Mouse (Mus musculus) adrenal gland, adult 8-10 months (tissue): Measurements from ENCODE around the gene Pou3f3. TPM values are rescaled to one million over a fixed set of nuclear protein-coding genes. Genes with fewer than 3 reads are reported as not detected.

Experiments used
- DNase-seq: peaks from one replicate; pipeline ENCODE4 v3.0.0; 2022
- total RNA-seq, 4 experiments: library from RNA; stranded (reverse); gene quantifications; 2 replicates each; pipeline ENCODE4 v1.2.4; 2022

Gene Pou3f3
- total RNA-seq, 4 experiments from 2014 or later = 0.03 to 0.11 (median 0.08) TPM

GRCm38 (mm10) chr1:42694665-42695577 is 647 bp upstream of the Pou3f3 start:
- no peak for DNase-seq

- no peak for DNase-seq
Observed at GRCm38 (mm10) chr1:42696371-42697031, 933 bp downstream of the Pou3f3 start.

DNA sequence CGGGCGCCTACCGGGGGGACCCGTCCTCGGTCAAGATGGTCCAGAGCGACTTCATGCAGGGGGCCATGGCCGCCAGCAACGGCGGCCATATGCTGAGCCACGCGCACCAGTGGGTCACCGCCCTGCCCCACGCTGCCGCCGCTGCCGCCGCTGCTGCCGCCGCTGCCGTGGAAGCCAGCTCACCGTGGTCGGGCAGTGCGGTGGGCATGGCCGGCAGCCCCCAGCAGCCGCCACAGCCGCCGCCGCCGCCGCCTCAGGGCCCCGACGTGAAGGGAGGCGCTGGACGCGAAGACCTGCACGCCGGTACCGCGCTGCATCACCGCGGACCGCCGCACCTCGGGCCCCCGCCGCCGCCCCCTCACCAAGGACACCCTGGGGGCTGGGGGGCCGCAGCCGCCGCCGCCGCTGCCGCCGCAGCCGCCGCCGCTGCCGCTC is 1.8 kb downstream of the Pou3f3 start:
- no peak for DNase-seq

- DNase-seq = no peak
Observed at GRCm38 (mm10) chr1:42697756-42698583, 2.4 kb downstream of the Pou3f3 start.

- DNase-seq = no peak
Observed at GRCm38 (mm10) chr1:42698584-42699333, 3.2 kb downstream of the Pou3f3 start.

- DNase-seq = no peak
Observed at GRCm38 (mm10) chr1:42699471-42699871, 3.9 kb downstream of the Pou3f3 start.

DNA sequence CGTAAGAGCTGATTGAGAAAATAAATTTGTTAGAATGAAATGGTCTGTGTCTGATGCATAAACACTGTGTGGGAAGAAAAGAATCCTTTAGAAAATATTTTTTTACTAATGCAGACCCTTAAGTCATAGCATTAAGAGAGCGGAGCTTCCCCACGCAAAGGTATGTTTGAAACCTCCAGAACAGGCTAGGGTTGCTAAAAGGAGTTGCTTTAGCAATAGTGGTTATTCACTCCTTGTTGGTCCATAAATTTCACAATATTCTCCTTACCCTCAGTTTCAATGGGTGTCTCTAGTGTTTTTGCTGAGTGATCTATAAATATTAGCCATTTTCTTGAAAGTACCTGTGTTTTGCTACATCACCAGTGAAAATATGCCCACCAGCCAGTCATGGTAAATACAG is 4.6 kb downstream of the Pou3f3 start:
- DNase-seq = no peak

DNA sequence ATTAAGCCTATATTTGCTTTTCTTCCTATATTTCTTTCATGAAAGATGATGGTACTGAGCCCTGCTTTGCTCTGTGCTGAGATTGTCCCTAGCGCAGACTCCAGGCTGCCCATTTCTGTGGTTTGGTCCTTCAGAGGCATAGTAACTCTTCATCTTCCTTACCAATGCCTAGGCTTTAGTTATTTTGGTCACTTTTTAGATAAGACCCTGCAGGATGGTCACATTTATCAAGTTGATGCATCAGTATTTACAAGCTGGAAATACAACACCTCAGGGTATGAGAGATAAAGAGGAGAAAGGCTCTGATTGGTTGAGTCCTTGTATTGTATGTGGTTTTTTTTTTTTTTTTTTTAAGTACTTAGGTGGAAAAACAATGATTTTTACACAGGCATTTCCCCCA is 5.2 kb downstream of the Pou3f3 start:
- no peak for DNase-seq

- no peak for DNase-seq
Observed at GRCm38 (mm10) chr1:42701833-42702611, 6.5 kb downstream of the Pou3f3 start.

GRCm38 (mm10) chr1:42702984-42703383 is 7.4 kb downstream of the Pou3f3 start:
- DNase-seq = no peak

GRCm38 (mm10) chr1:42703424-42703823 is 7.9 kb downstream of the Pou3f3 start:
- DNase-seq = no peak

- DNase-seq = no peak
Observed at GRCm38 (mm10) chr1:42703851-42704613, 8.5 kb downstream of the Pou3f3 start.

GRCm38 (mm10) chr1:42704981-42705810 is 9.6 kb downstream of the Pou3f3 start:
- no peak for DNase-seq

DNA sequence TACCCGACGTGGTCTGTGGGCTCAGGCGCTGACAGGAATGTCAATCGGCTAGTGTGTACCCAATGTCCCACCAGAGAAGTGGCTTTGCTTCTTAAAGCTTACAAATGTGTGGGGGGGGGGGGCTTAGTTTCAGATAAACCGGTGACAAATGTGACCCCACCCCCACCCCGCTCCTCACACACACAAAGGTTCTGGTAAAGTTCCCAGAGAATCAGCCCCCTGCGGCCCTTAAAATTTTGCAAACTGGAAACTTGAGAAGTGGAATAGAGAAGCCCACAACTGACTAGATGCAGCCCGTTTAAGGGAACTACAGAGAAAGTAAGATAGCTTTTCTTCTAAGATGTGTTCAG is 10.2 kb downstream of the Pou3f3 start:
- DNase-seq = no peak

DNA sequence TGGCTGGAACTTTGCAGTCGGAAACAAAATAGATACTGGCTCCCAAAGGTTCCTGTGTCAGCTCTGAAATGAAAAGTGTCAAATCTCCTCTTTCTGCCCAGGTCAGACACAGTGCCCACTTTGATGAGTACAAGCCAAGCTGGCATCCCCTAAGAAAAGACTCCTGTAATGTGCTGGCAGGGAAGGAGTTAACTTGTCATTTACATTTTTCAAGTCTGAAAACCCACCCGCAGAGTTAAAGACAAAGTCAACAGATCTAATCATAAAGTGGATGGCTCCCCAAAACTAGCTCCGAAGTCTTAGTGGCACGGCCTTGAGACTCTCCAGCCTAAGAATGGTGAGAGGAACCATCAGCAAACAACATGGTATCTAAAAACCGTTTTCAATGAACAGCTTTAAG is 11.6 kb downstream of the Pou3f3 start:
- no peak for DNase-seq

- no peak for DNase-seq
Observed at GRCm38 (mm10) chr1:42707611-42708130, 12.1 kb downstream of the Pou3f3 start.

GRCm38 (mm10) chr1:42709024-42709423 is 13.5 kb downstream of the Pou3f3 start:
- DNase-seq = no peak

DNA sequence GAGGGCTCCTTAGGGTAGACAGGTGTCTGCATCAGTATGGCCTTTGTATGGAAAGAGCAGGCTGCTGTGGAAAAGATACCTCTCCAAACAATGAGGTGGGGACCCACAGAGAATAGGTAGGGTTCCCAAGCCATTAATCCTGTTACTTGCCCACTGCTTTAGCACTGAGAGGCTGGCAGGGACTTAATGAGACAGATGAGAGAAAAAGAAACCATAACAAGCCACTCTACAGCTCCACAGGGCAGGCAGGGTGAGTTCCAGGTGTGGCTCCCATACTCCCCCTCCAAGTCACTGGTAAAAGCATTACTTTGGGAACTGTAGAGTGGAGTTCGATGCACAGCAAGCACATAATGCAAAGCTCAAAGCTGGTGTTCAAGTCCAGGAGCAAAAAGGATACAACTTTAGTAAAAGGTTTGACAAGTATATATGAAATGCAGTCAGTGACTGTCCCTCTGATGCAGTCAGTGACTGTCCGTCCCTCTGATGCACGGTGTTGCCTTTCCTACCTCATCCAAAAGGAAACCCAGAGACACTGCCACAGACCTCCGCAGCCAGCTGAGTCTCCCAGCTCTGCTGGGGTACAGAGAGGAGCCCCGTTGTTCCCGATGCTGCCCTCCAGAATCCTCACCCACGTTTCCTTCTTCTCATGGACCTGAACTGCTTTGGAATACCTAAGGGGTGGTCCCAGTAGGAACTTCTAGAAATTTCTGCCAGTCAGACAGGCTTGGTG is 14.0 kb downstream of the Pou3f3 start:
- no peak for DNase-seq

DNA sequence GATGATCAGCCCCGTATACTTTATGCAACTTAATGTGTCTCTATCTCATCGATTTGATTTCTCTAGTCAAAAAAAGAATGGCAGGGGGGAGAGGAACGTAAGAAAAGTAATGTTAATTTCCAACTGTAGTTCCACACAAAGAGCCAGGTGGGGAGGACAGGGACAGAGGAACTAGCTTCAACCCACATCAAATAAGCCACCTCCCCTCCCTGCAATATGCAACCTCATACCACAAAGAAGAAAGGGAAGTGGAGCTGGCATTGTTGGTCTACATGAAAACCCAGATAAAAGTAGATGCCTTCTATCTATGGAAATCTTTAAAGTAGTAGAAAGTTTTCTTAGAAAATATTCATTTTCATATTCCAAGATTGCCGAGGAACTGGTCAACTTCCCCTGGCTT is 14.7 kb downstream of the Pou3f3 start:
- DNase-seq = no peak
